Mouse (Mus musculus) embryonic facial prominence, embryonic 11.5 days (tissue): ENCODE measurements at regions not wholly inside any gene's neighbourhood (a gene's known extent, or its start where the extent isn't known, plus 50 kb on each side); places are given as distances from the start of the nearest gene placed in this dataset.

Experiments
- ATAC-seq: fragments of 200-750 bp; cut with Nextera tagmentation; replicated peaks from 2 replicates; pipeline ENCODE4 v1.8.0; 2017; ENCODE audit warnings: low read depth; ENCODE audit not compliant: insufficient number of reproducible peaks, low FRiP score, low TSS enrichment
- DNase-seq: peaks from one replicate; pipeline ENCODE4 v3.0.0-alpha.2; 2015; ENCODE audit warnings: low spot score
- H3K27ac ChIP-seq: fragments of 300-500 bp; sonication (generic); replicated peaks from 2 replicates; pipeline ENCODE4 v1.5.1; 2014; ENCODE audit warnings: mild to moderate bottlenecking, low read depth, low read length, control low read depth
- H3K27me3 ChIP-seq: fragments of 300-500 bp; sonication (generic); 2 replicates; pipeline ENCODE4 v1.6.1; 2014; ENCODE audit warnings: mild to moderate bottlenecking, low read length, moderate library complexity, mixed read lengths; ENCODE audit not compliant: control insufficient read depth, insufficient read depth
- H3K36me3 ChIP-seq: fragments of 300-500 bp; sonication (generic); replicated peaks from 2 replicates; pipeline ENCODE4 v1.6.1; 2014; ENCODE audit warnings: low read depth, mild to moderate bottlenecking, low read length, moderate library complexity, mixed read lengths; ENCODE audit not compliant: control insufficient read depth, insufficient read depth
- H3K4me1 ChIP-seq: fragments of 300-500 bp; sonication (generic); 2 replicates; pipeline ENCODE4 v1.6.1; 2014; ENCODE audit warnings: low read length, mixed read lengths; ENCODE audit not compliant: control insufficient read depth, insufficient read depth
- H3K4me2 ChIP-seq: fragments of 300-500 bp; sonication (generic); 2 replicates; pipeline ENCODE4 v1.6.1; 2014; ENCODE audit warnings: low read depth, mild to moderate bottlenecking, control low read depth, low read length, moderate library complexity
- H3K4me3 ChIP-seq: fragments of 300-500 bp; sonication (generic); 2 replicates; pipeline ENCODE4 v1.5.1; 2014; ENCODE audit warnings: low read depth, low read length, control low read depth
- H3K9ac ChIP-seq: fragments of 300-500 bp; sonication (generic); replicated peaks from 2 replicates; pipeline ENCODE4 v1.6.1; 2014; ENCODE audit warnings: mild to moderate bottlenecking, control low read depth, low read length
- H3K9me3 ChIP-seq: fragments of 300-500 bp; sonication (generic); replicated peaks from 2 replicates; pipeline ENCODE4 v1.6.1; 2016; ENCODE audit warnings: mild to moderate bottlenecking, low read length, inconsistent platforms, mixed read lengths; ENCODE audit not compliant: control insufficient read depth
- WGBS: fragments of 180-500 bp; shearing (Covaris S2); extraction: QIAGEN DNeasy Blood & Tissue Kit; methylation state at CpG from one replicate; pipeline ENCODE4 v1.1.7; 2014; 5-methylcytosine and 5-hydroxymethylcytosine counted together

GRCm38 (mm10) chr2:39420696-39421095 is 194.4 kb upstream of the Ppp6c start:
- no peaks in the 10 kb centered on the region for H3K4me1 ChIP-seq
- DNase-seq = no peak
- no peak overlapping the region for H3K27ac ChIP-seq
- H3K36me3 ChIP-seq = no peaks in the 10 kb centered on the region
- no peaks in the 10 kb centered on the region for H3K9me3 ChIP-seq
- no peak overlapping the region for H3K4me2 ChIP-seq
- H3K27me3 ChIP-seq = no peaks in the 10 kb centered on the region
- WGBS = 96% methylated on average over 25 of the region's 25 CpGs
- ATAC-seq = no peak
- no peak overlapping the region for H3K4me3 ChIP-seq
- H3K9ac ChIP-seq = no peak overlapping the region

GRCm38 (mm10) chr2:39400336-39400735 is 174.1 kb upstream of the Ppp6c start:
- no peak overlapping the region for H3K9ac ChIP-seq
- DNase-seq = peak; percentile 67
- ATAC-seq = no peak
- no peaks in the 10 kb centered on the region for H3K27me3 ChIP-seq
- no peaks in the 10 kb centered on the region for H3K36me3 ChIP-seq
- no peak overlapping the region for H3K4me3 ChIP-seq
- WGBS = 43% methylated on average over 2 of the region's 2 CpGs
- H3K27ac ChIP-seq = no peak overlapping the region
- no peak overlapping the region for H3K4me2 ChIP-seq
- H3K9me3 ChIP-seq = no peaks in the 10 kb centered on the region
- no peaks in the 10 kb centered on the region for H3K4me1 ChIP-seq

- H3K27me3 ChIP-seq = no peaks in the 10 kb centered on the region
- no peak overlapping the region for H3K4me3 ChIP-seq
- no peaks in the 10 kb centered on the region for H3K9me3 ChIP-seq
- H3K9ac ChIP-seq = no peak overlapping the region
- H3K4me2 ChIP-seq = no peak overlapping the region
- no peak overlapping the region for H3K27ac ChIP-seq
- no peaks in the 10 kb centered on the region for H3K36me3 ChIP-seq
- ATAC-seq = no peak
- WGBS = 68% methylated on average over 2 of the region's 2 CpGs
- no peaks in the 10 kb centered on the region for H3K4me1 ChIP-seq
- DNase-seq = peak; percentile 25
Measured at GRCm38 (mm10) chr2:39399523-39399922, 173.3 kb upstream of the Ppp6c start.

GRCm38 (mm10) chr2:39394643-39395042 is 168.4 kb upstream of the Ppp6c start:
- H3K4me3 ChIP-seq = no peak overlapping the region
- no peak overlapping the region for H3K27ac ChIP-seq
- H3K27me3 ChIP-seq = no peaks in the 10 kb centered on the region
- H3K9me3 ChIP-seq = no peaks in the 10 kb centered on the region
- no peak for ATAC-seq
- no peak overlapping the region for H3K9ac ChIP-seq
- H3K36me3 ChIP-seq = no peaks in the 10 kb centered on the region
- WGBS = 59% methylated on average over 3 of the region's 3 CpGs
- H3K4me2 ChIP-seq = no peak overlapping the region
- H3K4me1 ChIP-seq = no peaks in the 10 kb centered on the region
- DNase-seq = no peak

- Histone ChIP-seq H3K9ac (no peak overlapping the region), H3K4me2 (no peak overlapping the region), H3K4me3 (no peak overlapping the region), H3K27me3 (no peaks in the 10 kb centered on the region), H3K4me1 (no peaks in the 10 kb centered on the region), H3K27ac (no peak overlapping the region), H3K36me3 (no peaks in the 10 kb centered on the region), H3K9me3 (no peaks in the 10 kb centered on the region)
- ATAC-seq = no peak
- DNase-seq = no peak
- 88% methylated on average over 3 of the region's 3 CpGs for WGBS
Measured at GRCm38 (mm10) chr2:39377264-39377663, 151.0 kb upstream of the Ppp6c start.

GRCm38 (mm10) chr2:39373068-39373779 is 147.0 kb upstream of the Ppp6c start:
- Histone ChIP-seq H3K9ac (no peak overlapping the region), H3K27me3 (no peaks in the 10 kb centered on the region), H3K4me1 (no peaks in the 10 kb centered on the region), H3K9me3 (no peaks in the 10 kb centered on the region), H3K36me3 (no peaks in the 10 kb centered on the region), H3K4me2 (no peak overlapping the region), H3K4me3 (no peak overlapping the region), H3K27ac (no peak overlapping the region)
- peak; percentile 83 for ATAC-seq
- 14% methylated on average over 7 of the region's 7 CpGs for WGBS
- peak; percentile 94 for DNase-seq

- Histone ChIP-seq H3K4me1 (no peaks in the 10 kb centered on the region), H3K4me3 (no peak overlapping the region), H3K27me3 (no peaks in the 10 kb centered on the region), H3K27ac (no peak overlapping the region), H3K9me3 (no peaks in the 10 kb centered on the region), H3K9ac (no peak overlapping the region), H3K36me3 (no peaks in the 10 kb centered on the region), H3K4me2 (no peak overlapping the region)
- WGBS = 90% methylated on average over 3 of the region's 3 CpGs
- DNase-seq (no peak), ATAC-seq (no peak)
Measured at GRCm38 (mm10) chr2:39344207-39344606, 118.0 kb upstream of the Ppp6c start.

- H3K4me1 ChIP-seq = no peaks in the 10 kb centered on the region
- no peak overlapping the region for H3K9ac ChIP-seq
- H3K4me2 ChIP-seq = no peak overlapping the region
- peak; percentile 41 for DNase-seq
- WGBS = 33% methylated on average over 3 of the region's 3 CpGs
- no peaks in the 10 kb centered on the region for H3K27me3 ChIP-seq
- H3K27ac ChIP-seq = no peak overlapping the region
- no peak overlapping the region for H3K4me3 ChIP-seq
- ATAC-seq = no peak
- no peaks in the 10 kb centered on the region for H3K36me3 ChIP-seq
- H3K9me3 ChIP-seq = no peaks in the 10 kb centered on the region
Measured at GRCm38 (mm10) chr2:39340406-39340805, 114.2 kb upstream of the Ppp6c start.
